Mouse (Mus musculus): ENCODE results near the gene Mknk2. TPM values are rescaled to one million over a fixed set of nuclear protein-coding genes. Genes with fewer than 3 reads are reported as not detected.

The Mknk2 gene
- polyA plus RNA-seq, 1 experiment from 2014 or later = 46.1 TPM

DNA sequence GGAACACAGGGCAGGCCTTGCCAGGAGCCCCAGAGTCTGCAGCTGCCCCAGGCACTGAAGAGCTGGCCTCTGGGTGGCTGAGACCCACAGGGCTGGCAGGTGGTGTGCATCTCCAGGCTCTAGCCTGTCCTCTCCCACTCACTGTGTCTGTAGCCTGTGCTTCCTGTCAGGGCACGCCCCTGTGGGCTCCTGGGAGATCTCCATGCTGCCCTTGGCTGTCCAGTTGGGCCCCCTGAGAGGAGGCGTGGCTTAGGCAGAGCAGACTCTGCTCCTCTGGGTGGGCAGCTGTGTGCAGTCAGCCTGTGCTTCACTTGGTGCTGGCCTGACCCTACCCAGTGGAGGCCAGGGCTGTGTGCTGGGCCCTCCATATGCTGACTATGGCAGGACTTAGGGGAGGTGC, 50.2 kb downstream of the Mknk2 start:
- Histone ChIP-seq H3K4me1 (ENCODE audit: insufficient read depth) (peaks cover 46% of the 10 kb centered on the region), H3K4me3 (ENCODE audit: low read depth, low read length) (no peak overlapping the region), H3K36me3 (replicated peaks; ENCODE audit: insufficient read depth, low read length) (no peaks in the 10 kb centered on the region), H3K27ac (ENCODE audit: low read depth) (no peak overlapping the region; the same call in 1 of the 2 replicates), H3K9ac (replicated peaks) (0 out of 2 replicates have a peak overlapping the region, but pooled peaks have one; percentile 12), H3K27me3 (ENCODE audit: insufficient read depth, low read length) (no peaks in the 10 kb centered on the region), H3K4me2 (ENCODE audit: low read depth, low read length) (no peak overlapping the region), H3K9me3 (ENCODE audit: low read length) (no peaks in the 10 kb centered on the region)
- DNase-seq (peak; percentile 57), ATAC-seq (peak; percentile 8; the same call in 1 of the 2 replicates)
- TF ChIP-seq EP300 (IDR thresholded peaks at IDR 0.05; ENCODE audit: low read depth) (no peak), CTCF (IDR thresholded peaks at IDR 0.05; ENCODE audit: low read depth) (no peak)
- WGBS (ENCODE audit: insufficient replicate concordance) = 45% methylated on average over 2 of the region's 2 CpGs

DNA sequence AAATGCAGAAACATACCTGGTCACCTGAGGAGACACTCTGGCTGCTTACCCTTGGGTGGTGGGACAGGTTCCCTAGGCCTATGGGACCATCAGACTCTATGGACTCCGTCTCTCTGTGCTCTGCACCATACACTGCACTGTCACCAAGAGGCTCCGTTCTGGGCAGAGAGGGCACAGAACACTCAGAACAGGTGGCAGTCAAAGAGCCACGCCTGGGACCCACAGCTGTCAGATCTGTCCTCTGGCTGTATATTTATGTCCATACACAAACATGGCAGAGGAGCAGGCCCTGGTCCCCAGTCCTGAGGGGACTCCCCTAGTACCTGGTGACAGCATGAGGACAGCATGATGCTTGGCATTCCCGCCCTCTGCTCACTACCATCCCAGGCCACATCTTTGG, 52.1 kb downstream of the Mknk2 start:
- H3K4me1 ChIP-seq (ENCODE audit: insufficient read depth) = peaks cover 52% of the 10 kb centered on the region
- peak overlapping the region; percentile 58 for H3K27ac ChIP-seq (ENCODE audit: low read depth)

DNA sequence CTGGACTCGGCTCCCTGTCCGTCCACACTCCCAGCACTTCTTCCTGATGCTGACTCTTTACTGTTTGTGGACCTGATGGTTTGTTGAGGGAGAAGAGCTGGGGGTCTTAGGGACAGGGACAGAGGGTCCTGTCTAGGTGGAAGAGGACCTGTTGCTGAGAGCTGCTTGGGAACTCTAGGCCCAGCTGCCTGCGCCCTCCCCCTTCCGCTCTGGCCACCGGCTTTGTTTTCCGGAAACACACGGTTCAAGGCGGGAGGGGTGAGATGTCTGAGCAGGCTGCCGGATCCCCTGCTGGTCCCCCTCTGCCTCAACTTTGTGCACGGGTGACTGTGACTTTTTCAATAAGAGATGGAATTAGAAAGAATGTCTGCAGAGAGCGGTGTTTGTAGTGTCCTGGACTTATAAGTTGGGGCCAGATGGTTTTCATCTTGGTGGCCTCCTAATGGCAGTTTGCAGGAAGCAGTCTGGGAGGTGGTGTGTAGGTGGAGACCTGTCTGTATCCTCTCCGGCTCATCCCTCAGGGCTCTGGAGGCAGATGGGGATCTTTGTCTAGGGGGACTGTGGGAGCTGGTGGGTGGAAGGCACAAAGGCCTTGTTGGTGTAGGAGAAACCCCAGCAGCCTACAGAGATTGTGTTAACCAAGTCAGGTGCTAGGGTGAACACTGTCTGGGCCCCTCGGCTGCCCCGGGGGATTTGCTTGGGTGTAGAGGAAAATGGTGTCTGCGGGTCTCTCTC, 54.3 kb downstream of the Mknk2 start:
- Histone ChIP-seq H3K4me2 (ENCODE audit: low read depth, low read length) (peak overlapping the region; percentile 69), H3K27ac (ENCODE audit: low read depth) (peak overlapping the region; percentile 94), H3K9ac (replicated peaks) (peak overlapping the region; percentile 87), H3K36me3 (replicated peaks; ENCODE audit: insufficient read depth, low read length) (no peaks in the 10 kb centered on the region), H3K27me3 (ENCODE audit: insufficient read depth, low read length) (no peaks in the 10 kb centered on the region), H3K9me3 (ENCODE audit: low read length) (no peaks in the 10 kb centered on the region), H3K4me1 (ENCODE audit: insufficient read depth) (peaks cover 47% of the 10 kb centered on the region), H3K4me3 (ENCODE audit: low read depth, low read length) (peak overlapping the region; percentile 76)
- TF ChIP-seq CTCF (IDR thresholded peaks at IDR 0.05; ENCODE audit: low read depth) (no peak; the same call in 1 of the 2 replicates), EP300 (IDR thresholded peaks at IDR 0.05; ENCODE audit: low read depth) (no peak)
- 9% methylated on average over 15 of the region's 15 CpGs for WGBS (ENCODE audit: insufficient replicate concordance)
- peak; percentile 77 for DNase-seq
- ATAC-seq = no peak

More for the DNA sequence above, 52.1 kb downstream of the Mknk2 start:
- ATAC-seq (no peak), DNase-seq (no peak)
- Histone ChIP-seq H3K27me3 (ENCODE audit: insufficient read depth, low read length) (no peaks in the 10 kb centered on the region), H3K4me3 (ENCODE audit: low read depth, low read length) (no peak overlapping the region), H3K4me2 (ENCODE audit: low read depth, low read length) (no peak overlapping the region), H3K36me3 (replicated peaks; ENCODE audit: insufficient read depth, low read length) (no peaks in the 10 kb centered on the region), H3K9me3 (ENCODE audit: low read length) (no peaks in the 10 kb centered on the region), H3K9ac (replicated peaks) (0 out of 2 replicates have a peak overlapping the region, but pooled peaks have one; percentile 1)
- WGBS (ENCODE audit: insufficient replicate concordance) = 87% methylated on average over 4 of the region's 4 CpGs
- no peak for TF ChIP-seq EP300 (IDR thresholded peaks at IDR 0.05; ENCODE audit: low read depth)
- no peak for TF ChIP-seq CTCF (IDR thresholded peaks at IDR 0.05; ENCODE audit: low read depth)

DNA sequence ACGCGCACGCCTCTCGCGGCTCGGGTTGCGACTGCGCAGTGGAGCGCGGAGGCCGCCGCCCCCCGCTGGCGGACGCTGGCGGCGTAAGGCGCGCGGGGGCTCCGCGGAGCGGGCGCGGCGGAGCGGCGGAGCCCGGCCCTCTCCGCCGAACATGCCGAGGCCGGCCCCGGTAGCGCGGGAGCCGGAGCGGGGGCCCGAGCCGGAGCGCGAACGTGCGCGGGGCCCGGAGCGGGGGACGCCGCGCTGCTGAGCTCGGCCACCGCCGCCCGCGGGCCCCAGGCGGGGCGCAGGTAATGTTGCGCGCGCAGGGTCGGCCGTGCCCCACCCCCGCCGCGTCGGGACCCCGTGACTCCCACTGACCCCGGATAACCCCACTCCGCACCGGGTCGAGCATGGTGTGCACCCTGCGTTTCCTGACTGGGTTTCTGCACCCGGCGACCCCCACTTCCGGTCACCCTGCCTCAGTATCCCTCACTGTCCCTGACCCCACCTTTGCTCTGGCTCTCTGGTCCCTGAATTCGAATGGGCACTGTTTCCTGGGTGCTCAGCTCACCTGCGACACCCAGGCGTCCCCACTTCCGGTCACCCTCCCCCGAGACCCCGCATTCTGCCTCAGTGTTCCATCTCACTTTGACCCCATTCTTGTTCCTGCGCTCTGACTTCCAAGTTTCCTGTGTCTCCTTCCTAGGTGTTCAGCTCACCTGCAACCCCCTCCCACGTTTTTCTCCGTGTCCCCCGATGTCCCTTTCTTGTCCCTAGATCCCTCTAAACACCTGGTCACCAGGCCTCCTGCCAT, 55.1 kb downstream of the Mknk2 start, which contains the start of gene Csnk1g2:
Gene Csnk1g2, plus strand, starts transcription at position 178 of the 796 bp plus-strand sequence.
- H3K4me1 ChIP-seq (ENCODE audit: insufficient read depth) = peaks cover 45% of the 10 kb centered on the region

DNA sequence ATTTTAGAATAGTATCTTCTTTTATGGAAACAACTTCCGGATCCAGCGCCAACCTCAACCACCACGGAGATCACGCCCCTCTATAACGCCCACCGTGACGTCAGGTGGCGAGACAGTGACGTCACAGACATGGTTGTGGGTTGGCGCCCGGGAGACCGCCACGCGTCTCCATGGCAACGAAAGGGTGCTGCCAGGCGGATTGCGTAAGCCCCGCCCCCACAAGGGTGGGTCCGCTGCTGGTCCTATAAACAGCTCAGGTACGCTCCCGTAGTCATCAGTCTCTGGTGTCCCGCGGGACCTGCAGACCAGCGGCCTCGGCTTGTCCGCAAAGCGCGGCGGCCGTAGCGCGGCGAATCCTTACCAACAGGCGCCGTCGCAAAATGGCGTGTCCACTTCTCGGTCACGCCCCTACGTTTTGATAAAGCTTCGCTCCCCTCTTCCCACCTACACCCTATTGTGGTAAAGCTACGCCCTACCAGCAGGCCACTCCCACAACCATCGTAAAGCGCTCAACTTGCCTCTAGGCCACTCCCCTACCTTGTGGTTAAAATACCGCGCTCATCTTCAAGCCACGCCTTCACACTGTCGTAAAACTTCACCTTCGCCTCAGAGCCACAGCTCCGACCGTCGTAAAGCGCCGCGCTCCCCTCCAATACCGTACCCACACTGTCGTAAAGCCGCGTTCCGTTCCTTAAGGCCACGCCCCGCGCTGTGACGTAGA, 55.8 kb downstream of the Mknk2 start:
- Histone ChIP-seq H3K36me3 (replicated peaks; ENCODE audit: insufficient read depth, low read length) (no peaks in the 10 kb centered on the region), H3K27me3 (ENCODE audit: insufficient read depth, low read length) (no peaks in the 10 kb centered on the region), H3K27ac (ENCODE audit: low read depth) (peak overlapping the region; percentile 94), H3K4me2 (ENCODE audit: low read depth, low read length) (peak overlapping the region; percentile 74), H3K9me3 (ENCODE audit: low read length) (no peaks in the 10 kb centered on the region), H3K9ac (replicated peaks) (peak overlapping the region; percentile 47), H3K4me3 (ENCODE audit: low read depth, low read length) (peak overlapping the region; percentile 76), H3K4me1 (ENCODE audit: insufficient read depth) (peaks cover 41% of the 10 kb centered on the region)
- ATAC-seq (peak; percentile 93), DNase-seq (peak; percentile 100)
- WGBS (ENCODE audit: insufficient replicate concordance) = under 1% methylated on average over 64 of the region's 64 CpGs
- TF ChIP-seq CTCF (IDR thresholded peaks at IDR 0.05; ENCODE audit: low read depth) = no peak; the same call in 1 of the 2 replicates
- peak; percentile 68 for TF ChIP-seq EP300 (IDR thresholded peaks at IDR 0.05; ENCODE audit: low read depth)

More for the DNA sequence above, 55.1 kb downstream of the Mknk2 start, which contains the start of gene Csnk1g2:
- Histone ChIP-seq H3K9me3 (ENCODE audit: low read length) (no peaks in the 10 kb centered on the region), H3K27ac (ENCODE audit: low read depth) (peak within 1 kb of the TSS; percentile 94), H3K4me2 (ENCODE audit: low read depth, low read length) (peak within 1 kb of the TSS; percentile 74), H3K4me3 (ENCODE audit: low read depth, low read length) (peak within 1 kb of the TSS; percentile 76), H3K9ac (replicated peaks) (peak within 1 kb of the TSS; percentile 87), H3K36me3 (replicated peaks; ENCODE audit: insufficient read depth, low read length) (no peaks in the 10 kb centered on the region), H3K27me3 (ENCODE audit: insufficient read depth, low read length) (no peaks in the 10 kb centered on the region)
- WGBS (ENCODE audit: insufficient replicate concordance) = 6% methylated on average over 59 of the region's 85 CpGs
- TF ChIP-seq EP300 (IDR thresholded peaks at IDR 0.05; ENCODE audit: low read depth) = no peak
- peak; percentile 40; the same call in 1 of the 2 replicates for TF ChIP-seq CTCF (IDR thresholded peaks at IDR 0.05; ENCODE audit: low read depth)
- DNase-seq = peak; percentile 81
- ATAC-seq = peak; percentile 27

Data from liver, postnatal 0 days (tissue).